Mouse (Mus musculus): Measurements from ENCODE around the gene Pkdcc.

The Pkdcc gene

DNA sequence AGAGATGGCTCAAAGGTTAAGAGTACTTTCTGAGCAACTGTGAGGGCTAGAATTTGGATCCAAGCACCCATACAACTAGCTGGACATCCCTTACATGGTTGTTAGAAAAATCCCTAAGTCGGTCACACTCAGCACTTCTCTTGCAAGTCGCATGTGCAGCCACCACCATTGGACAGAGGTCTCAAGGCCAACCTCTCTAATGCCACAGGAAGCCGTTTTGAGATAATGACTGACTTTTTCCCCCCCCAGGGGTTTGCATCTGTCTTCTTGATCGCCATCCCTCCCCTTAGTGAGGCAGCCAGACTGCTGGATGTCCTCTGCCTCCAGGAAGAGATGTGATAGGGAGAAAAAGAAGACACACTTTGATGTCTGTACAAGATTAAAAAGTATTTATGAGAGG is 32.1 kb downstream of the Pkdcc start:
- DNase-seq: no peak

DNA sequence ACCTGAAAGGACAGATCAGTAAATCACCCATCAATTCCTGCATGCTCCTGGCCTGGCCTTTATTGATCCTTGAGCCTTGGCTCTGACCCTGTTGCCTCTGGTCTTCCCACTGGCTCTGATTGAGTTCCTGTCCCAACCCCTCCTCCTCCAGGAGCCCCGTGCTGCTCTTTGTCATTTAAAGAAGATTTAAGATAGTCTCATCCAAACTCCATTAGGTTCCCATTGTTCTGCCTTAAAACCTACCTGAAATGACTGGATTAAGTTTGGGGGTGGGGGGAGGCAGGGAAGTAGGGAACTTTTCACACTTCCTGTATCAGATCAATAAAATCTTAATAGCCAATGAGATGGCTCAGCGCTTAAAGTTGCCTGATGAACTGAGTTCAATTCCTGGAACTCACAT is 33.4 kb downstream of the Pkdcc start:
- DNase-seq: no peak

- DNase-seq: no peak
Measured at GRCm38 (mm10) chr17:83250903-83251526, 35.9 kb downstream of the Pkdcc start.

GRCm38 (mm10) chr17:83253051-83253649 is 38.1 kb downstream of the Pkdcc start:
- no peak for DNase-seq

DNA sequence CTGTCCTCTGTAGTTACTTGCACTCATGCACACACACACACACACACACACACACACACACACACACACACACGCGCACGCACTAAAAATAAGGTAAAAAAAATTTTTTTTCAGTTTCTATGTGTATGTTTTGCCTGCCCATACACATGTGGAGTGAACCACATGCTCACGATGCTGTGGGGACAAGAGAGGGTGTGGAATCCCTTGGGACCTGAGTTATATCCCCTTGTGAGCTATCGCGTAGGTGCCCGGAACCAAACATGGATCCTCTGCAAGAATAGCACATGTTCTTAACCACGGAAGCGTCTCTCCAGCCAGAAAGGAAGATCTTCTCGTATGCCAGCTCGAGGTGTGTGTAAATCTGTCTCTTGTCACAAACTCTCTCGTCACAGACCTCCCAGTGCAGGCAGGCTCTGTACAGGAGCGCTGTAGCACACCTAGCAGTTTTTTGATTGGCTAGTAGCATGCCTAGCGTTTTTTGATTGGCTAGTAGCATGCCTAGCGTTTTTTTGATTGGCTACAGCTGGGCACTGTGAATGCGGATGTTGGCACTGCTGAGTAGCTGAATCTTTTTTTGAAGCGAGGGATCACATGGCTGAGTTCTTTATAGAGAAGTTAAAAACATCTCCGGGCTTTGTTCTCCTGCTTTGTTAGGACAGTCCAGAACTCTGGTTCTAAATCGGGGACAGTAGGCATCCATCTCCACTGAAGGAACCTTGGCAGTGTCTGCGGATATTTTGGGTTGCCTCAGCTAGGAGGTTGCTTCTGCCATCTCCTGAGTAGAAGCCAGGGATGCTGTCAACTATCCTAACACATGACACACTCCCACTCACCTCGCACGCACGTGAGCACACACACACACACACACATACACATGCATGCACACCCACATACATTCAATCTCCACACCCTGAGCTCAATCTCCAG is 52.4 kb downstream of the Pkdcc start:
- DNase-seq: peak; percentile 70 to 82

DNA sequence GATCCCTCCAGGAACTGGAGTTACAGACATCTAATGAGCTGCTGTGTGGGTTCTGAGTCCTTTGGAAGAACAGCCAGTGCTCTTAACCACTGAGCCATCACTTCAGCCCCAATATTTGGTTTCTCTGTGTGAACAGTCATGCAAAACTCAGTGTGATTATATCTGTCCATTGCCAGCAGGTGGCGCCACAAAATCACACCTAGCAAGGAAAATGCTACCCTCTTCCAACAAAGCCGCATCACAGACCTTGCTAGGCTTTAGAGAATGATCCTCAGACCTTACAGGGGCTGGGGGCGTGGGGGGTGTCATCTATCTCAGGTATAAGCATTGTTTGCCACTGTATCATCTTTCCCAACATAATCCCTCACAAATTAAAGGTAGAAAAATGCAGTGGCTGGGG is 56.4 kb downstream of the Pkdcc start:
- peak; percentile 79 to 83 for DNase-seq

GRCm38 (mm10) chr17:83272641-83273040 is 57.5 kb downstream of the Pkdcc start:
- no peak for DNase-seq

DNA sequence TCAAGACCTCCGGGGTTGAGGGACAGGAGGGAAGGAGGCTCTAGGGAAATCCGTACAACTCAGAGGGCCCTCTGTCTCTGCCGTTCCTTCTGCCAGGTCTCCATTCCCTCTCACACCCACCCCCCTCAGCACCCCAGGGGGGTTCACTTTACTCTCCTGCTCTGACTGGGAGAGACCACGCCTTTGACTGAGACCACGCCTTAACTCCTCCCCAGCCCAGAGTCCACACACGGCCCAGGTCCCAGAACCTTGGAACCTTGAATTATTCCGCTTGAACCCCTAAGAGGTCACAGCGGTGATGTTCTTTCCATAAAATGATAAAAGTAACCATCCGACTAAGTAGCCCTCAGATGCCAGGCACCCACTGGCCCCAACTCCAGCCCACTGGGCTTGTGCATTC is 58.5 kb downstream of the Pkdcc start:
- DNase-seq: no peak

DNA sequence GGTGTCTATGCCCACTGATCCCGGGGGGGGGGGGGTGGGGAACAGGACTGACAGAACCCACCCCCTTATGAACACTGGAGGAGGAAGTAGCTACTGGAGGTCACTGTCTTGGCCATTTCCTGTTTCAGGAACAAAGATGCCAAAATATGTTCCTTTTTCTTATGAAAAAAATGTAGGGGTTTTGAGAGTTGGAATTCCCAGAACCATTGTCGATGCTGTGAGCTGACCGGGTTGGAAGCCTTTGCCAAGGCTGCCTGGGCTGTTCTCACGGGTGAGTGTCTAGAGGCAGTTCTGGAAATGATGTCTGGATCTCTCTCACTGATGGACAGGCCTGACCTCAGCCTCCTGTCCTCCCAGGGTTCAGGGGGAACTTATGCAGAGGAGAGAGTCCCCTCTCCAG is 59.0 kb downstream of the Pkdcc start:
- no peak for DNase-seq

All from thymus, postnatal 36 days (tissue).